In the genomic region with DNA sequence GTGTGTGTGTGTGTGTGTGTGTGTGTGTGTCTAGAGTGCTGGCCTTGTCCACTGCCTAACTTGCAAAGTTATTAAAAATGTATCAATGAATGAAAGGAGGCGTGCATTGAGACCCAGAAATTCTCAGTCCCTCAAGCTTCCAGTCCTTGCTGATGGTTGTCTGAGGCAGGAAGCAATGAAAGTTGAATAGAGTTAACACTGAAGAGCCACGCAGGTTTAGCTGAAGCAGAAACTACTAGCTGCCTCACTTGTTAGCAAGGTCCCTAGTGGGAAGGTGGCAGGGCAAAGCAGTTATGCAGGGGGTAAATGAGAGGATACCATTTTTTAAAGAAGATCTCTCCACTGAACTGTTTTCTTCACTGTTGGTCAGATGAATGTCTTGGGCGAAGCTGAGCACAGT, we compare ENCODE assay signal across 9 mouse cellular contexts.
DNase-seq lines count a peak whose midpoint lies in the region; ATAC-seq and TF ChIP-seq lines count a peak whose summit lies in the region.
"Had no signal": no experiment of that assay in that cellular context is flagged by ENCODE, and none has a peak within 500 bp of the region (broad histone marks: within the 10 kb centered on the region; RNA-seq: fewer than 3 reads in every experiment).

No protein-coding gene starts in this region.

- no peak for TF ChIP-seq EP300 in lung, postnatal 0 days (IDR thresholded peaks at IDR 0.05)
- TF ChIP-seq EP300 in liver, postnatal 0 days (IDR thresholded peaks at IDR 0.05; ENCODE audit: low read depth): no peak

- H3K4me2 ChIP-seq in forebrain, embryonic 16.5 days (ENCODE audit: low read length): peak overlapping the region; percentile 26
- H3K4me2 ChIP-seq in lung, postnatal 0 days (replicated peaks; ENCODE audit: low read depth, low read length): peak overlapping the region; percentile 56
- peak overlapping the region; percentile 52 for H3K4me2 ChIP-seq in heart, embryonic 15.5 days
- peak overlapping the region; percentile 80 for H3K4me2 ChIP-seq in liver, postnatal 0 days (ENCODE audit: low read depth, low read length)

- H3K27me3 ChIP-seq in forebrain, embryonic 16.5 days (replicated peaks; ENCODE audit: control insufficient read depth, insufficient read depth, low read length): no peaks in the 10 kb centered on the region
- H3K27me3 ChIP-seq in forebrain, embryonic 10.5 days (ENCODE audit: poor library complexity, severe bottlenecking): peaks cover 44% of the 10 kb centered on the region
- no peaks in the 10 kb centered on the region for H3K27me3 ChIP-seq in lung, postnatal 0 days (replicated peaks; ENCODE audit: insufficient read depth, low read length)
- H3K27me3 ChIP-seq in heart, embryonic 15.5 days: no peaks in the 10 kb centered on the region
- no peaks in the 10 kb centered on the region for H3K27me3 ChIP-seq in liver, postnatal 0 days (ENCODE audit: insufficient read depth, low read length)

- 72% methylated on average over 3 of the region's 3 CpGs for WGBS in forebrain, embryonic 16.5 days
- 72% methylated on average over 3 of the region's 3 CpGs for WGBS in forebrain, embryonic 10.5 days
- 59% methylated on average over 3 of the region's 3 CpGs for WGBS in lung, postnatal 0 days
- WGBS in heart, embryonic 15.5 days: 65% methylated on average over 3 of the region's 3 CpGs
- WGBS in liver, postnatal 0 days (ENCODE audit: insufficient replicate concordance): 50% methylated on average over 3 of the region's 3 CpGs

- ATAC-seq in forebrain, embryonic 16.5 days: no peak
- no peak for ATAC-seq in lung, postnatal 0 days
- no peak for ATAC-seq in heart, embryonic 15.5 days (replicated peaks; ENCODE audit: insufficient number of reproducible peaks, insufficient read depth, low FRiP score, low read depth)
- no peak for ATAC-seq in liver, postnatal 0 days

- H3K9ac ChIP-seq in forebrain, embryonic 16.5 days (replicated peaks; ENCODE audit: low read depth, low read length): no peak overlapping the region
- peak overlapping the region; percentile 59 for H3K9ac ChIP-seq in lung, postnatal 0 days (replicated peaks; ENCODE audit: low read depth)
- H3K9ac ChIP-seq in heart, embryonic 15.5 days: peak overlapping the region; percentile 20; the same call in 1 of the 2 replicates
- H3K9ac ChIP-seq in liver, postnatal 0 days (replicated peaks): peak overlapping the region; percentile 61

- no peaks in the 10 kb centered on the region for H3K36me3 ChIP-seq in forebrain, embryonic 16.5 days (ENCODE audit: control insufficient read depth, insufficient read depth)
- no peaks in the 10 kb centered on the region for H3K36me3 ChIP-seq in forebrain, embryonic 10.5 days (replicated peaks)
- no peaks in the 10 kb centered on the region for H3K36me3 ChIP-seq in lung, postnatal 0 days (ENCODE audit: insufficient read depth, low read length)
- peaks cover 3% of the 10 kb centered on the region; the same call in 1 of the 2 replicates for H3K36me3 ChIP-seq in heart, embryonic 15.5 days
- H3K36me3 ChIP-seq in liver, postnatal 0 days (replicated peaks; ENCODE audit: insufficient read depth, low read length): peaks cover 10% of the 10 kb centered on the region; the same call in 1 of the 2 replicates

- H3K4me1 ChIP-seq in forebrain, embryonic 16.5 days (replicated peaks; ENCODE audit: control insufficient read depth, insufficient read depth, low read length): peaks cover 27% of the 10 kb centered on the region
- peaks cover 48% of the 10 kb centered on the region for H3K4me1 ChIP-seq in forebrain, embryonic 10.5 days
- peaks cover 15% of the 10 kb centered on the region for H3K4me1 ChIP-seq in lung, postnatal 0 days (ENCODE audit: insufficient read depth, low read depth, low read length)
- H3K4me1 ChIP-seq in heart, embryonic 15.5 days (replicated peaks): peaks cover 48% of the 10 kb centered on the region
- peaks cover 67% of the 10 kb centered on the region for H3K4me1 ChIP-seq in liver, postnatal 0 days (ENCODE audit: insufficient read depth)

- H3K4me3 ChIP-seq in forebrain, embryonic 16.5 days (replicated peaks; ENCODE audit: low read length): no peak overlapping the region
- H3K4me3 ChIP-seq in forebrain, embryonic 10.5 days: no peak overlapping the region
- peak overlapping the region; percentile 47 for H3K4me3 ChIP-seq in lung, postnatal 0 days (ENCODE audit: low read depth, low read length)
- H3K4me3 ChIP-seq in heart, embryonic 15.5 days: peak overlapping the region; percentile 39
- H3K4me3 ChIP-seq in liver, postnatal 0 days (ENCODE audit: low read depth, low read length): peak overlapping the region; percentile 71

- H3K27ac ChIP-seq in forebrain, embryonic 16.5 days (ENCODE audit: low read length): no peak overlapping the region
- H3K27ac ChIP-seq in forebrain, embryonic 10.5 days: no peak overlapping the region
- peak overlapping the region; percentile 70; the same call in 1 of the 2 replicates for H3K27ac ChIP-seq in lung, postnatal 0 days (ENCODE audit: low read length)
- peak overlapping the region; percentile 54 for H3K27ac ChIP-seq in heart, embryonic 15.5 days
- H3K27ac ChIP-seq in liver, postnatal 0 days (ENCODE audit: low read depth): peak overlapping the region; percentile 76; the same call in 1 of the 2 replicates

- no peak for DNase-seq in forebrain, embryonic 10.5 days (ENCODE audit: extremely low spot score, low spot score)
- no peak for DNase-seq in lung, postnatal 0 days (ENCODE audit: low spot score)
- no peak for DNase-seq in lung, postnatal 10 days
- DNase-seq in liver, postnatal 0 days: peak; percentile 11
- DNase-seq in cerebellum, adult 9-10 months: no peak
- no peak for DNase-seq in gastrocnemius, postnatal 25 days
- DNase-seq: adrenal gland, postnatal 25 days had no signal

- TF ChIP-seq CTCF in lung, postnatal 0 days (IDR thresholded peaks at IDR 0.05): no peak
- TF ChIP-seq CTCF in liver, postnatal 0 days (IDR thresholded peaks at IDR 0.05; ENCODE audit: low read depth): no peak

- H3K9me3 ChIP-seq in forebrain, embryonic 16.5 days (ENCODE audit: control insufficient read depth, low read length): no peaks in the 10 kb centered on the region
- H3K9me3 ChIP-seq in forebrain, embryonic 10.5 days: no peaks in the 10 kb centered on the region
- H3K9me3 ChIP-seq in lung, postnatal 0 days (ENCODE audit: low read length): no peaks in the 10 kb centered on the region
- H3K9me3 ChIP-seq in heart, embryonic 15.5 days (replicated peaks): no peaks in the 10 kb centered on the region
- H3K9me3 ChIP-seq in liver, postnatal 0 days (ENCODE audit: low read length): no peaks in the 10 kb centered on the region

Comparison
In these comparisons a context has a peak if more than half of its experiments do, and no peak if none do; other contexts are left out.
1. H3K27ac ChIP-seq: peak in lung, postnatal 0 days (single experiment), heart, embryonic 15.5 days (single experiment) and liver, postnatal 0 days (single experiment); none in forebrain, embryonic 16.5 days (single experiment) and forebrain, embryonic 10.5 days (single experiment).
2. H3K4me2 ChIP-seq: peak in every context shown above with its lines; median percentile 80 in liver, postnatal 0 days; 56 in lung, postnatal 0 days; 52 in heart, embryonic 15.5 days; 26 in forebrain, embryonic 16.5 days.
3. H3K4me3 ChIP-seq: peak in lung, postnatal 0 days (single experiment), heart, embryonic 15.5 days (single experiment) and liver, postnatal 0 days (single experiment); none in forebrain, embryonic 16.5 days (single experiment) and forebrain, embryonic 10.5 days (single experiment).